Mouse (Mus musculus): ENCODE data around the gene Vamp2.

The Vamp2 gene

GRCm38 (mm10) chr11:69109032-69109900, 21.0 kb downstream of the Vamp2 start:
- in situ Hi-C loops (cut with MboI, MseI): loop anchor here in 1 of 2 experiments (10.0 kb wide), 1 partner anchor 906 kb away; the partner anchor contains the start of genes Acadvl and Dlg4

GRCm38 (mm10) chr11:69110319-69111046, 22.2 kb downstream of the Vamp2 start:
- in situ Hi-C loops (cut with MboI, MseI): no loop called here

- in situ Hi-C loops (cut with MboI, MseI): no loop called here
Measured at GRCm38 (mm10) chr11:69111051-69111810, 22.9 kb downstream of the Vamp2 start.

- in situ Hi-C loops (cut with MboI, MseI): no loop called here
Measured at GRCm38 (mm10) chr11:69111865-69112264, 23.6 kb downstream of the Vamp2 start.

GRCm38 (mm10) chr11:69114018-69114417, 25.7 kb downstream of the Vamp2 start:
- in situ Hi-C loops (cut with MboI, MseI): no loop called here

- in situ Hi-C loops (cut with MboI, MseI): no loop called here
Measured at GRCm38 (mm10) chr11:69114621-69115020, 26.3 kb downstream of the Vamp2 start.

GRCm38 (mm10) chr11:69116843-69117242, 28.6 kb downstream of the Vamp2 start:
- in situ Hi-C loops (cut with MboI, MseI): no loop called here

GRCm38 (mm10) chr11:69117737-69118695, 29.7 kb downstream of the Vamp2 start:
- in situ Hi-C loops (cut with MboI, MseI): no loop called here

GRCm38 (mm10) chr11:69118765-69119164, 30.5 kb downstream of the Vamp2 start:
- in situ Hi-C loops (cut with MboI, MseI): no loop called here

GRCm38 (mm10) chr11:69119446-69120155, 31.3 kb downstream of the Vamp2 start:
- in situ Hi-C loops (cut with MboI, MseI): loop anchor here (5.0 to 10.0 kb wide), 2 partner anchors 57 to 265 kb away; no protein-coding TSS in a partner anchor

GRCm38 (mm10) chr11:69120221-69121000, 32.1 kb downstream of the Vamp2 start, which contains the start of gene Hes7:
Gene Hes7, plus strand, starts transcription at chr11:69120404.
- in situ Hi-C loops (cut with MboI, MseI): loop anchor here (5.0 to 10.0 kb wide), 2 partner anchors 58 to 266 kb away; no protein-coding TSS in a partner anchor

GRCm38 (mm10) chr11:69121001-69121740, 32.9 kb downstream of the Vamp2 start:
- in situ Hi-C loops (cut with MboI, MseI): loop anchor here (5.0 to 10.0 kb wide), 2 partner anchors 59 to 266 kb away; no protein-coding TSS in a partner anchor

- in situ Hi-C loops (cut with MboI, MseI): loop anchor here (5.0 to 10.0 kb wide), 2 partner anchors 60 to 267 kb away; no protein-coding TSS in a partner anchor
Measured at GRCm38 (mm10) chr11:69121741-69122335, 33.5 kb downstream of the Vamp2 start.

GRCm38 (mm10) chr11:69122336-69122951, 34.2 kb downstream of the Vamp2 start, which contains the start of gene 9130213A22Rik:
Gene 9130213A22Rik, minus strand, starts transcription at chr11:69122589.
- in situ Hi-C loops (cut with MboI, MseI): loop anchor here (5.0 to 10.0 kb wide), 2 partner anchors 60 to 268 kb away; no protein-coding TSS in a partner anchor

GRCm38 (mm10) chr11:69123056-69123692, 34.9 kb downstream of the Vamp2 start:
- in situ Hi-C loops (cut with MboI, MseI): loop anchor here (5.0 to 10.0 kb wide), 2 partner anchors 61 to 268 kb away; no protein-coding TSS in a partner anchor

Measured in T-helper 17 cell (primary cell).